8 mouse cellular contexts compared by ENCODE assay signal in genomic region chr12:99757754-99758526, GRCm38 (mm10).
A peak's percentile ranks its signal among the peaks of the same experiment; 100 is the strongest.
DNase-seq lines count a peak whose midpoint lies in the region; ATAC-seq lines count a peak whose summit lies in the region.

No protein-coding gene starts in this region.

- H3K9ac ChIP-seq in kidney, embryonic 16.5 days (replicated peaks; ENCODE audit: low read length), result no peak overlapping the region
- 0 out of 2 replicates have a peak overlapping the region, but pooled peaks have one; percentile 17 for H3K9ac ChIP-seq in forebrain, embryonic 12.5 days
- H3K9ac ChIP-seq in limb, embryonic 12.5 days (replicated peaks), result no peak overlapping the region
- H3K9ac ChIP-seq in neural tube, embryonic 15.5 days (replicated peaks), result peak overlapping the region; percentile 23

- no peaks in the 10 kb centered on the region for H3K27me3 ChIP-seq in kidney, embryonic 16.5 days (ENCODE audit: insufficient read depth, low read length)
- no peaks in the 10 kb centered on the region; the same call in 1 of the 2 replicates for H3K27me3 ChIP-seq in forebrain, embryonic 12.5 days
- H3K27me3 ChIP-seq in limb, embryonic 12.5 days, result no peaks in the 10 kb centered on the region
- H3K27me3 ChIP-seq in neural tube, embryonic 15.5 days (replicated peaks), result no peaks in the 10 kb centered on the region

- WGBS in kidney, embryonic 16.5 days, result 58% methylated on average over 15 of the region's 15 CpGs
- WGBS in forebrain, embryonic 12.5 days, result 35% methylated on average over 15 of the region's 15 CpGs
- whole genome bisulfite sequencing in limb, embryonic 12.5 days, result 66% methylated on average over 15 of the region's 15 CpGs
- 20% methylated on average over 15 of the region's 15 CpGs for WGBS in neural tube, embryonic 15.5 days

- peaks cover 13% of the 10 kb centered on the region; the same call in 1 of the 2 replicates for H3K4me1 ChIP-seq in kidney, embryonic 16.5 days (ENCODE audit: insufficient read depth, low read length)
- peaks cover 25% of the 10 kb centered on the region for H3K4me1 ChIP-seq in forebrain, embryonic 12.5 days
- peaks cover 10% of the 10 kb centered on the region; the same call in 1 of the 2 replicates for H3K4me1 ChIP-seq in limb, embryonic 12.5 days (replicated peaks)
- peaks cover 22% of the 10 kb centered on the region for H3K4me1 ChIP-seq in neural tube, embryonic 15.5 days

- H3K4me3 ChIP-seq in kidney, embryonic 16.5 days (ENCODE audit: low read length), result peak overlapping the region; percentile 11; the same call in 1 of the 2 replicates
- H3K4me3 ChIP-seq in forebrain, embryonic 12.5 days (replicated peaks), result peak overlapping the region; percentile 13; the same call in 1 of the 2 replicates
- H3K4me3 ChIP-seq in limb, embryonic 12.5 days (replicated peaks), result no peak overlapping the region
- peak overlapping the region; percentile 13; the same call in 1 of the 2 replicates for H3K4me3 ChIP-seq in neural tube, embryonic 15.5 days (replicated peaks)

- peak; percentile 75; the same call in 1 of the 2 replicates for ATAC-seq in kidney, embryonic 16.5 days (ENCODE audit: low FRiP score, low TSS enrichment)
- ATAC-seq in forebrain, embryonic 12.5 days (ENCODE audit: low FRiP score), result peak; percentile 90
- ATAC-seq in limb, embryonic 12.5 days (ENCODE audit: insufficient number of reproducible peaks, insufficient read depth, low FRiP score, low TSS enrichment, low read depth), result no peak
- peak; percentile 91 for ATAC-seq in neural tube, embryonic 15.5 days (ENCODE audit: low FRiP score)

- intact Hi-C loops in left cerebral cortex, postnatal 36 days (cut with DNase I), result no loop called here
- intact Hi-C loops in gastrocnemius, postnatal 36 days (cut with DNase I), result no loop called here

- H3K36me3 ChIP-seq in kidney, embryonic 16.5 days (ENCODE audit: insufficient read depth, low read length), result no peaks in the 10 kb centered on the region
- H3K36me3 ChIP-seq in forebrain, embryonic 12.5 days (replicated peaks), result no peaks in the 10 kb centered on the region
- H3K36me3 ChIP-seq in limb, embryonic 12.5 days, result no peaks in the 10 kb centered on the region
- H3K36me3 ChIP-seq in neural tube, embryonic 15.5 days, result no peaks in the 10 kb centered on the region

- H3K9me3 ChIP-seq in kidney, embryonic 16.5 days (ENCODE audit: low read length), result no peaks in the 10 kb centered on the region
- no peaks in the 10 kb centered on the region for H3K9me3 ChIP-seq in forebrain, embryonic 12.5 days
- H3K9me3 ChIP-seq in limb, embryonic 12.5 days, result no peaks in the 10 kb centered on the region
- H3K9me3 ChIP-seq in neural tube, embryonic 15.5 days (replicated peaks), result no peaks in the 10 kb centered on the region

- H3K4me2 ChIP-seq in kidney, embryonic 16.5 days (replicated peaks; ENCODE audit: low read depth, low read length), result peak overlapping the region; percentile 44
- H3K4me2 ChIP-seq in forebrain, embryonic 12.5 days, result peak overlapping the region; percentile 48
- H3K4me2 ChIP-seq in limb, embryonic 12.5 days, result peak overlapping the region; percentile 2; the same call in 1 of the 2 replicates
- H3K4me2 ChIP-seq in neural tube, embryonic 15.5 days, result peak overlapping the region; percentile 46

- no peak for DNase-seq in kidney, adult 8-10 months
- no peak for DNase-seq in adrenal gland, adult (ENCODE audit: inconsistent age in 2 of 2, low spot score in 1 of 2)
- DNase-seq in left cerebral cortex, postnatal 36 days (ENCODE audit: low spot score in 2 of 2), result no peak
- DNase-seq in gastrocnemius, postnatal 36 days, result no peak

- no peak overlapping the region for H3K27ac ChIP-seq in kidney, embryonic 16.5 days (ENCODE audit: low read length)
- H3K27ac ChIP-seq in forebrain, embryonic 12.5 days, result peak overlapping the region; percentile 65
- H3K27ac ChIP-seq in limb, embryonic 12.5 days, result no peak overlapping the region
- peak overlapping the region; percentile 63 for H3K27ac ChIP-seq in neural tube, embryonic 15.5 days (replicated peaks)

Comparison
In these comparisons a context has a peak if more than half of its experiments do, and no peak if none do; other contexts are left out.
1. H3K27ac ChIP-seq: peak in forebrain, embryonic 12.5 days (single experiment) and neural tube, embryonic 15.5 days (single experiment); none in kidney, embryonic 16.5 days (single experiment) and limb, embryonic 12.5 days (single experiment).
2. H3K9ac ChIP-seq: peak in forebrain, embryonic 12.5 days (single experiment) and neural tube, embryonic 15.5 days (single experiment); none in kidney, embryonic 16.5 days (single experiment) and limb, embryonic 12.5 days (single experiment).
3. Peak in every context shown above with its lines, with median percentiles within 50 percentile points of each other: H3K4me2 ChIP-seq.